Mouse (Mus musculus) megakaryocyte, adult 5-6 weeks (primary cell): Measurements from ENCODE around the gene Tma16. TPM values are rescaled to one million over a fixed set of nuclear protein-coding genes. Genes with fewer than 3 reads are reported as not detected.

Source experiments
- ATAC-seq: 2 replicates; pipeline ENCODE4 v1.8.0; 2016; ENCODE audit warnings: mild to moderate bottlenecking, inconsistent platforms; ENCODE audit not compliant: poor library complexity, severe bottlenecking
- total RNA-seq, 2 experiments: library from RNA; stranded (forward) in 1 of 2; stranded (reverse) in 1 of 2; fragments of 153-499, 151-499 nt in 1 of 2; fragments of 221-1000, 200-1000 nt in 1 of 2; gene quantifications; 2 replicates each; pipeline versions ENCODE4 v1.2.3 to v1.2.4; 2015 to 2017

Tma16 gene
- total RNA-seq (2015), result 4.0 and 4.2 TPM in 2 replicates
- 7.9 and 8.7 TPM in 2 replicates for total RNA-seq (2017)

GRCm38 (mm10) chr8:66486084-66486763, at the start of gene Tma16:
Tma16 (minus strand) TSS chr8:66486530.
- ATAC-seq, result peak; percentile 92

- peak; percentile 40; the same call in 1 of the 2 replicates for ATAC-seq
These were observed 34.2 kb upstream of the Tma16 start for GRCm38 (mm10) chr8:66520576-66520975.

DNA sequence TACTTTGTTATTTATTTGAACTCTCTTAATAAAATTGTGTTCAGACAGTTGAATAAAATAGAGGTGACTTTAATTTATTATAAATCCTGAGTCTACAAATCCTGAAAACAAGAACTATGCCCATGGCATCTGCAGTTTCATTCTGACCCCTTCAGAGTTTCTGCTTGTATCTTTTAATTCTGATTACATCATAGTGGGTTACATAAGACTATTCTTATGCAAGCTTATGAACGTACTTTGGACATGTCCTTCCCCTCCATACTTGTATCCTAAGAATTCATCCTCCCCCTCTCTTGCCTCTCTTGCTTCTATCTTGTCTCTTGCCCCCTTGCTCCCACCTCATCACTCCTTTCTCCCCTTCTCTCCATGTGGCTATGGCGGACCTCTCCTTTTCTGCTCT, 32.8 kb upstream of the Tma16 start:
- no peak for ATAC-seq

GRCm38 (mm10) chr8:66511537-66511936, 25.2 kb upstream of the Tma16 start, which contains the start of gene Tktl2:
Tktl2 (plus strand) TSS chr8:66511756.
- ATAC-seq, result no peak

DNA sequence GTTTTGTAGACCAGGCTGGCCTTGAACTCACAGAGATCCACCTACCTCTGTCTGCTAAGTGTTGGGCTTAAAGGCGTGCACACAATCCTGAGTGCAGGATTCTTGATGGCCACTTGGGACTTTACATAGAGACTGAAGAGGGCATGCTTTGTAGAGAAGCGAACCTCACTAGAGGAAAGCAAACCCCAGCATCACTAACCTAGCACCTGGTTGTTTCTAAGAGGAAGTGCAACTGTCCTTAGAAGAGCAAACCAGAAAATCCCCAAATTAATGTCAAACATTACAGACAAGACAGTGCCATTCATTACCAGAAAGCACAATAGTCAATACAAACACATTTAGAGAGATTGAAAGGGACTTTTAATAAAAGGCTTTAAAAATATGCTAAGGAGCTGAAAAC, 17.1 kb upstream of the Tma16 start:
- ATAC-seq, result no peak

- peak; percentile 78 for ATAC-seq
These were observed 10.8 kb upstream of the Tma16 start for GRCm38 (mm10) chr8:66496998-66497577.

DNA sequence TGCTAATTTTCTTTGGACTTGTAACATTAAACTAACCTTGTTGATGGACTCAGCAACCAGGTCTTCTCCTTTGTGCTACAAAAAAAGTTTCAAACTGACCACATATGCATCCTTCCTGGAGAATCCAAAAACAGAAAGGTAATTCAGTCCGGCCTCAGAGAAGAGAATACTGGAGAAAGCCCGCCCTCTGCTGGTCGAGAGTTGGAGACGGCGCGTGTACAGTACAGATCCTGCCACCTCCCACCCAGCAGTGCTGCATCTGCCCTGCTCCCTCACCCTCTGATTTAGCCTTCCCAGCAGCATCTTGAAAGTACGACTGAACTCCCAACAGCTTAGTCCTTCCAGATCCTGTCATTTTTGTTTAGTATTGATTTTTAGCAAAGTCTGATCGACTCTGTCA, 9.4 kb upstream of the Tma16 start:
- ATAC-seq, result peak; percentile 90

DNA sequence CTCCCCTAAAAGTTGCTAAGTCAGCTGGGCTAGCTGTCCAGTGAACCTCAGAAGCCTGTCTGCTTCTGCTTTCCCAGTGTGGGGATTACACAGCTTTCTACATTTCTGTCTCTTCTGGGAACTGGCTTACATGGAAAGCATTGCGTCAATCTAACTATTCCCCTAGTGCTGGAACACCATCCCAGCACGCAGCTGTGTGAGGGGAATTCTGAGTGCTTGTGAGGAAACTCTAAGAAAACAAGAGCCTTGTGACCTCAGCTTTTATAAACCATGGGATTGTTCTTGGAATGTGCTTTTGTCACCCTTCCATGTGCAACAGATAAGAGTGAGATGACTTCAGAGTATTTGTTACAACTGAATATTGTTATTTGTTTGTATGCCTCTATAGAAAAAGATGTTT, 8.2 kb upstream of the Tma16 start:
- ATAC-seq, result no peak

GRCm38 (mm10) chr8:66490624-66491023, 4.3 kb upstream of the Tma16 start:
- ATAC-seq, result peak; percentile 82

DNA sequence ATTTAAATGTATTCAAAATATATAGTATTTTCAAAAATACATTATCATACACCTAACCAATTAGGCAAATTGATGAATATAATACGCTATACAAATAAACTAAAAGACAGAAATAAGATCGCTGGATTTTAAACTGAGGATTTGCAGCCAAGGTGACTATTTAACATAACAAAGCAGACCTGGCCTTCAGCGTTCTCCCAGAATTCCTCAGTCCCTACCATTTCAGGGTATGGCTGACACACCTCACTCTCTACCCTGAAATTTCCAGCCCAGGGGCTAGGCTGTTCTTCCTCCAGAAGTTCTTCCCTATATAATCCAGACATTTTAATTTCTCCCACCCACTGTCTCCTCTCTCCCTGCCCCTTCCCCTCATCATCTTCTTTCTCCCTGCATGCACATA, 2.2 kb upstream of the Tma16 start:
- no peak for ATAC-seq

DNA sequence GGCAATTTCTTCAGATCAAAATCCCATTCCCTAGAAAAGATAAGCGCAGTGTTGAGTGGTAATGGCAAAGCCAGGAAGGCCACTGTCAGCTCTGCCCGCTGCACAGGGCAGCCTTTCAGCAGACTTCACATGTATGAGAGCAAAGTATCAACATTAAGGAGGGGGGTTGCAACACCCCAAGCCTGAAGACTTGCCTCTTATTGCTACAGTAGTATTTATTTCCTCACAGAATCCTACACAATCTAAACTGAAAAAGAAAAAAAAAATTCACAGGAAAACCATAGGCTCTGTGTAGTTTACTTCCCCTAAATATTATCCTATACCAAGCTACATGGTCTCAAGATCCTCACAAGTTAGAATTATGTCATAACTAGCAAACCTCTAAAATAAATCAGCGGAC, 9.4 kb downstream of the Tma16 start:
- ATAC-seq, result no peak

- no peak for ATAC-seq
These were observed 16.5 kb downstream of the Tma16 start for GRCm38 (mm10) chr8:66469821-66470220.

- ATAC-seq, result 0 out of 2 replicates have a peak, but pooled peaks have one; percentile 49
These were observed 29.3 kb downstream of the Tma16 start for GRCm38 (mm10) chr8:66457057-66457456.

- peak; percentile 67 for ATAC-seq
These were observed 35.6 kb downstream of the Tma16 start for GRCm38 (mm10) chr8:66450691-66451090.

- no peak for ATAC-seq
These were observed 41.0 kb downstream of the Tma16 start for GRCm38 (mm10) chr8:66445351-66445750.

GRCm38 (mm10) chr8:66444141-66444540, 42.2 kb downstream of the Tma16 start:
- ATAC-seq, result peak; percentile 84

- ATAC-seq, result no peak
These were observed 43.6 kb downstream of the Tma16 start for GRCm38 (mm10) chr8:66442778-66443177.

GRCm38 (mm10) chr8:66441123-66441522, 45.2 kb downstream of the Tma16 start:
- no peak for ATAC-seq

DNA sequence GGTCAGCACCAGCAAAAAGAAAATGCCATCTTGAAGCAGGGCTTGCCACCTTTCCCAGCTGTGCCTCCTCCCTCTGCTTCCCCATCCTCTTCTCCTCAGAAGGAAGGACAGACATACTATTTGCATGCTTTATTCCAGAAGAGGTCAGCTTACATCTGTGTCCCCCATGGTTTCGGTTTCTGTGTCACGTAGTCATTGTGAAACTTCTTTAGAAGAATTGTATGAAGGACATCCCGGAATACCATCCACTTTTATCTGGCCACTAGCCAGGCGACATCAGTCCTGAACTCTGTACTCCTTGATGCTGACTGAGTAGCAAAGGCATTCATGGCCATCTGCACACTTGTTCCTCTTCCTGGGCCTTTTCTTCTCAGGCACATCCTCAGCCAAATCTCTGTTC, 47.9 kb downstream of the Tma16 start:
- peak; percentile 28 for ATAC-seq

DNA sequence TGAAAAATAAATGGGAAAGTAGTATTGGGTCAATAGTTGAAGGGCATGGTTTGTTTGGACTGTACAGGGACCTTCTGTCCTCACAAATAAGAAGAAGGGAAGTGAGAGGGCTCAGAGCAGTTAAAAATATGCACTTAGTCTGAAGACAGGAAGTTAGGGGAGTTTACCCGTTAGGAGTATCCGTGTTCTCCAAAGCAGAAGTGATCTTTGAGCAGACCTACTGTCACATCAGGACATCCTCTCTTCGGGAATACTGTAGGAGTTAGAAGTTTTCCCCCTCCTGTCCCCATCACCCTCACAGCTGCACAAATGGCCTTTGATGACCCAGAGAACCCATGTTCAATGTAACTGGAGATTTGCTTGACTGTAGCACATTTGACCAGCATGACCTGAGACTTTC, 48.4 kb downstream of the Tma16 start:
- ATAC-seq, result peak; percentile 73

- peak; percentile 77 for ATAC-seq
These were observed 49.5 kb downstream of the Tma16 start for GRCm38 (mm10) chr8:66436804-66437203.

DNA sequence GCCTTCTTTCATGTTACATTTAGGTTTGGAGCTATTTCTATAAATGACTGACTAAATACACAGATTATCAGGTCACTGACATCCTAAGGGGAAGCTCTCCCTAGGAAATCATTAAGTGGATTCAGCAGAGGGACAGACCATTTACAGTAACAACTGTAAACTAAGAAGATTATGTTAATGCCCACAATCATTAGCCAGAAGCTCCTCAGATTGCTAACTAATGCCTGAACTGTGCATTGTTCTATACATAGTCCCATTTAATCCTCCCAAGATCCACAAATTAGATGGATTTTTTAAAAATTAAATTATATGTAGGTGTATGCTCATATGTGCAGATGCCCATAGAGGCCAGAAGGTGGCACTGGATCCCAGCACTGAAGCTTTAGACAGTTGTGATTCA, 52.8 kb downstream of the Tma16 start:
- no peak for ATAC-seq
